Mouse (Mus musculus) liver, embryonic 14.5 days (tissue): ENCODE results near the gene Lrrc3c. TPM values are rescaled to one million over a fixed set of nuclear protein-coding genes. Genes with fewer than 3 reads are reported as not detected.

ENCODE experiments used
- ATAC-seq: fragments of 200-750 bp; cut with Nextera tagmentation; 2 replicates; pipeline ENCODE4 v1.8.0; 2017; ENCODE audit warnings: moderate number of reproducible peaks, mild to moderate bottlenecking, moderate library complexity; ENCODE audit not compliant: insufficient read depth
- DNase-seq, 3 experiments: peaks; one replicate each; pipeline ENCODE4 v3.0.0-alpha.2; 2012 to 2013; ENCODE audit warnings: low read depth in 3 of 3, low spot score in 3 of 3
- H3K27ac ChIP-seq: fragments of 300-500 bp; sonication (generic); 2 replicates; pipeline ENCODE4 v1.5.1; 2014; ENCODE audit warnings: moderate library complexity, mild to moderate bottlenecking, control low read depth, inconsistent platforms
- H3K27me3 ChIP-seq: fragments of 300-500 bp; sonication (generic); 2 replicates; pipeline ENCODE4 v1.6.1; 2014; ENCODE audit warnings: mild to moderate bottlenecking, low read length, moderate library complexity; ENCODE audit not compliant: control insufficient read depth, insufficient read depth
- H3K36me3 ChIP-seq: fragments of 300-500 bp; sonication (generic); replicated peaks from 2 replicates; pipeline ENCODE4 v1.6.1; 2014; ENCODE audit warnings: low read depth; ENCODE audit not compliant: control insufficient read depth, insufficient read depth
- H3K4me1 ChIP-seq, 2 experiments: fragments of 200-500 bp in 1 of 2; fragments of 300-500 bp in 1 of 2; sonication (generic) in 1 of 2; replicated peaks; 2 replicates each; pipeline ENCODE4 v1.6.1; 2012 to 2014; ENCODE audit warnings: antibody characterized with exemption in 1 of 2, inconsistent platforms in 1 of 2, low read length in 1 of 2; ENCODE audit not compliant: control insufficient read depth in 2 of 2, insufficient read depth in 2 of 2
- H3K4me2 ChIP-seq: fragments of 300-500 bp; sonication (generic); 2 replicates; pipeline ENCODE4 v1.6.1; 2014; ENCODE audit warnings: low read depth, mild to moderate bottlenecking, control low read depth, moderate library complexity
- H3K4me3 ChIP-seq, 2 experiments: fragments of 200-500 bp in 1 of 2; fragments of 300-500 bp in 1 of 2; sonication (generic) in 1 of 2; 2 replicates each; pipeline ENCODE4 v1.5.1; 2012 to 2014; ENCODE audit warnings: low read depth in 2 of 2, low read length in 2 of 2, mild to moderate bottlenecking in 2 of 2, control low read depth in 1 of 2, inconsistent platforms in 1 of 2, moderate library complexity in 1 of 2; ENCODE audit not compliant: insufficient read depth in 1 of 2
- H3K9ac ChIP-seq: fragments of 300-500 bp; sonication (generic); replicated peaks from 2 replicates; pipeline ENCODE4 v1.6.1; 2014; ENCODE audit warnings: mild to moderate bottlenecking, control low read depth, moderate library complexity
- H3K9me3 ChIP-seq: fragments of 300-500 bp; sonication (generic); 2 replicates; pipeline ENCODE4 v1.6.1; 2016; ENCODE audit warnings: low read length, mixed read lengths; ENCODE audit not compliant: control insufficient read depth
- CTCF ChIP-seq: IDR thresholded peaks from 2 replicates; pipeline ENCODE4 v1.5.1; 2016; ENCODE audit warnings: antibody characterized with exemption, low read depth, control low read depth
- EP300 ChIP-seq: IDR thresholded peaks from 2 replicates; pipeline ENCODE4 v1.6.1; 2016; ENCODE audit warnings: antibody characterized with exemption, low read depth
- WGBS: fragments of 180-500 bp; shearing (Covaris S2); extraction: QIAGEN DNeasy Blood & Tissue Kit; methylation state at CpG from one replicate; pipeline ENCODE4 v1.1.7; 2014; ENCODE audit not compliant: insufficient replicate concordance; 5-methylcytosine and 5-hydroxymethylcytosine counted together
- polyA plus RNA-seq, 2 experiments: library from polyadenylated mRNA; depleted of rRNA in 1 of 2; stranded (reverse) in 1 of 2; unstranded in 1 of 2; fragments of >200 nt; fragmentation: Nextera tagmentation in 1 of 2; extraction: Ambion mirVana in 1 of 2; gene quantifications; 2 replicates each; pipeline versions ENCODE4 v1.2.1 to v1.2.3; 2012 to 2014

Lrrc3c gene
- polyA plus RNA-seq, 2 experiments: not detected

- Histone ChIP-seq H3K4me3 (peak overlapping the region; percentile 62 to 71), H3K4me2 (peak overlapping the region; percentile 94), H3K9me3 (no peaks in the 10 kb centered on the region), H3K4me1 (peaks cover 46 to 71% of the 10 kb centered on the region in 2 experiments), H3K27me3 (no peaks in the 10 kb centered on the region), H3K36me3 (peaks cover 11% of the 10 kb centered on the region), H3K27ac (peak overlapping the region; percentile 99), H3K9ac (peak overlapping the region; percentile 98)
- peak in 2 of 3 experiments; percentile 75 to 77 for DNase-seq
- peak; percentile 72 for TF ChIP-seq EP300
- no peak for TF ChIP-seq CTCF
- ATAC-seq: peak; percentile 74
- 14% methylated on average over 12 of the region's 12 CpGs for WGBS
Observed at GRCm38 (mm10) chr11:98582551-98583264, 15.4 kb upstream of the Lrrc3c start.

DNA sequence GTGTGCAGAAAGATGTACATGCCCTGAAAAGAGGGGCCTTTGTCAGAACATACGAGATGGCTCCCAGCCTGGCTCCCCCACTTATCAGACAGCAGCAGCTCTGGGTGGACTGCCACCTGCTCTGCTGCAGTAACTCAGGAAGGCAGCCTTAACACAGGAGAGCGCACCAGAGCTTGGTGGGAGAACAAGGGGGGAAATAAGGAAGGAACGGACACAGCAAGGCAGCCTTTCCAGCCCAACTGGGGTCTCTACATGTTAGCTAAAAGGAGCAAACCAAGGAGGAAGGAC lies 14.9 kb upstream of the Lrrc3c start:
- Histone ChIP-seq H3K27ac (peak overlapping the region; percentile 99), H3K36me3 (peaks cover 11% of the 10 kb centered on the region), H3K27me3 (no peaks in the 10 kb centered on the region), H3K9ac (peak overlapping the region; percentile 98), H3K4me3 (peak overlapping the region; percentile 62 to 71), H3K4me1 (peaks cover 51 to 75% of the 10 kb centered on the region in 2 experiments), H3K9me3 (no peaks in the 10 kb centered on the region), H3K4me2 (peak overlapping the region; percentile 94)
- WGBS: 12% methylated on average over 3 of the region's 3 CpGs
- TF ChIP-seq EP300: peak; percentile 85
- no peak for TF ChIP-seq CTCF
- DNase-seq (peak in 2 of 3 experiments; percentile 81 to 82), ATAC-seq (peak; percentile 74)

DNA sequence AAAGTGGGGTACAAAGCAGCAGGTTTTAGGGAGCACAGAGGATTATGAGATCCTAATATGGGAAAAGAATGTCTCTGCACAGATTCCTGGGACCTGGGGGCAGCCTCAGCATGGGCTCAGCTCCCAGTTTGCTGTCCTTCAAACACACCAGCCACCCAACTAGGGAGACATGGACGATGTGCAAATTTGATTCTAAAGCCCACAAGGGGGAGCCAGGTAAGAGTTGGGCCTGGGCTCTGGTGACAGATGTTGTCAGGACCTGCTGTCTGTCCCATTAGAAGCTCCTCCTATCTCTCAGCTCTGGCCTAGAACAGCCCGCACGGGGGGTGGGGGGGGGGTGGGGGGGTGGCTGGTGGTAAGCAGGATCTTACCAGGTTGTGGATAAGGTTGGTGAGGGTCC lies 14.5 kb upstream of the Lrrc3c start:
- H3K9ac ChIP-seq: peak overlapping the region; percentile 98

GRCm38 (mm10) chr11:98584146-98584545 lies 13.9 kb upstream of the Lrrc3c start:
- no peak for TF ChIP-seq CTCF
- no peak for TF ChIP-seq EP300
- H3K4me3 ChIP-seq: peak overlapping the region; percentile 30 to 62
- H3K27ac ChIP-seq: peak overlapping the region; percentile 99
- H3K4me2 ChIP-seq: peak overlapping the region; percentile 94
- no peaks in the 10 kb centered on the region for H3K27me3 ChIP-seq
- H3K36me3 ChIP-seq: peaks cover 11% of the 10 kb centered on the region
- WGBS: 7% methylated on average over 1 of the region's 1 CpGs
- H3K9me3 ChIP-seq: no peaks in the 10 kb centered on the region
- ATAC-seq (no peak), DNase-seq (no peak)
- H3K9ac ChIP-seq: peak overlapping the region; percentile 98
- H3K4me1 ChIP-seq: peaks cover 60 to 82% of the 10 kb centered on the region in 2 experiments

More for the DNA sequence above, 14.5 kb upstream of the Lrrc3c start:
- ATAC-seq: peak; percentile 27; the same call in 1 of the 2 replicates
- TF ChIP-seq EP300 (no peak), CTCF (peak; percentile 74)
- H3K4me2 ChIP-seq: peak overlapping the region; percentile 94
- peaks cover 11% of the 10 kb centered on the region for H3K36me3 ChIP-seq
- H3K27me3 ChIP-seq: no peaks in the 10 kb centered on the region
- DNase-seq: peak in 1 of 3 experiments; percentile 64
- WGBS: 2% methylated on average over 3 of the region's 3 CpGs
- peaks cover 54 to 76% of the 10 kb centered on the region in 2 experiments for H3K4me1 ChIP-seq
- H3K9me3 ChIP-seq: no peaks in the 10 kb centered on the region
- peak overlapping the region; percentile 99 for H3K27ac ChIP-seq
- H3K4me3 ChIP-seq: peak overlapping the region; percentile 62 to 71

GRCm38 (mm10) chr11:98584629-98585177 lies 13.4 kb upstream of the Lrrc3c start:
- Histone ChIP-seq H3K9me3 (no peaks in the 10 kb centered on the region), H3K27me3 (no peaks in the 10 kb centered on the region), H3K36me3 (peaks cover 11% of the 10 kb centered on the region), H3K4me1 (peaks cover 63 to 82% of the 10 kb centered on the region in 2 experiments), H3K4me2 (peak overlapping the region; percentile 94), H3K27ac (peak overlapping the region; percentile 99), H3K4me3 (peak overlapping the region; percentile 77 to 98; a peak in 3 of 4 replicates), H3K9ac (peak overlapping the region; percentile 98)
- no peak for ATAC-seq
- DNase-seq: no peak
- no peak for TF ChIP-seq CTCF
- TF ChIP-seq EP300: no peak
- WGBS: 75% methylated on average over 6 of the region's 6 CpGs
